Mouse (Mus musculus) R1 (cell line): ENCODE measurements around the gene Amotl2.
A peak's percentile ranks its signal among the peaks of the same experiment; 100 is the strongest.

Source experiments
- DNase-seq: peaks from one replicate; pipeline ENCODE4 v3.0.0-alpha.2; 2018; ENCODE audit warnings: low read depth, low spot score

The Amotl2 gene

DNA sequence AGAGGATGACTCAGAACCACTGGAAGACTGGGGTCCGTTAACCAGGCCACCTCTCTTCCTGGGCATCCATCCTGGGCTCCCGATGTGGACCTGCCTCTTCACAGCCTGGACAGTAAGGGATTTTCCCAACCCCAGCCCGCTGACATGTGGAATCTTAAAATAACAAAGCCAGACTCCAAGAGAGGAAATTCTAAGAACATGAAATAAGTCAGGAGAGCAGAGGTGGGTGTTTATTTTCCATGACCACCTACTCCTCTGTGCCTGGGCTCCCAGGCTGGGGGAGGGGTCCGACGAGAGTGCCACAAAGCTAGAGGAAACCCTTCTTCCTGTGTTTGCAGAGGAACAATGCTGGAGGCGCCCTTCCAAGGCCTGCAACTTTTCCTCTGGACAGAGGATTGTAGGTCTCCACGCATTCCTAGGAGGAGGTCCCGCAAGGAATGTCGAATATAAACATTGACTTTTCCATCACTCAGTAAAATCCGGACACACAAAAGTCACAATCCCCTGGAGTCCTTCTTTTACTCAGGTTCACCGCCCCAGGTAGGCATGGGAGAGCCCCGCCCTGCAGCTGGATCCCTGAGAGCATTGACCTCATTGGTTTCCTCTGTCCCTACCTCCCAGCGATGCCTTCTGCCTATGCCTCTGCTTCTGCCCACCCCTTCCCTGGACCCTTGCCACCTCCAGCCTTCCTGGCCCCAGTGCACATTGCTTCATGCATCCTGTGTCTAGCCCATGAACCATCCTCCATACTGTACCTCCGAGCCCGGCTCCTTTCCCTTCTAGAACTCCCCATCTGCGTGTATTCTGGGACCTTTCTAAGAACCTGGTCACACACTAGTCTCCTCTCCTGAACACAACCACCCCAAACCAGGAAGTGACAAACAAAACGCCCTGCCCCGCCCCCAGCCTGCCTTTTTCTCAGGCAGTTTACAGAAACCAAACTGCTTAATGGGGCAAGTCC, 61.4 kb downstream of the Amotl2 start:
- peak; percentile 46 for DNase-seq

DNA sequence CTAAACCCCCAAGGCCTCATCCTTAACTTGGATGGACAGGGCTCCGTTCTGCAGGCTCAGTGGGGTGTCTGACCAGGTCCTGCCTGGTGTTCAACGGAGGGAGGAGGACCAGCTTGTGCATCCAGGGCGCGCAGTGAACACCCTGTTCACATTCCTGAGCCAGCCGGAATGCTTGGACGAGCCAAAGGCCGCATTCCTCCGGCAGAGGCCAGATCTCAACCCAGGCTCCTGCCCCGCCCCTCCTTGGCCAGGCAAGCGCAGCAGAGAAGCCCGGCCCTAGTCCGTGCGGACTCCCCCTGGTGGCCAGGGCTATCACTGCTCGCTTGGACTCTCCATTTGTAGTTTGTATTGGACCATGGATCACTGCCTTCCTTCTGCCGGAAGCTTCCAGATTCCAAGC, 63.0 kb downstream of the Amotl2 start:
- DNase-seq = peak; percentile 97
